Mouse (Mus musculus) erythroblast, embryonic 14.5 days (primary cell): ENCODE measurements around the gene Gm10031.

ENCODE experiments used
- GATA1 ChIP-seq: IDR thresholded peaks from 2 replicates; pipeline ENCODE4 v1.6.1; 2012; ENCODE audit warnings: low read length, inconsistent platforms, mixed read lengths
- TAL1 ChIP-seq: IDR thresholded peaks from 3 replicates; pipeline ENCODE4 v1.6.1; 2012; ENCODE audit warnings: low read length, inconsistent platforms, mixed read lengths

- TF ChIP-seq TAL1 (no peak), GATA1 (no peak)
These were observed 47.3 kb upstream of the Gm10031 start for GRCm38 (mm10) chr1:156476535-156476934.
